Mouse (Mus musculus) gastrocnemius, postnatal 14 days (tissue): Measurements from ENCODE around the gene Tmem165. TPM values are rescaled to one million over a fixed set of nuclear protein-coding genes. Genes with fewer than 3 reads are reported as not detected.

ENCODE experiments used
- DNase-seq: peaks from one replicate; pipeline ENCODE4 v3.0.0; 2021; ENCODE audit warnings: mixed read lengths
- intact Hi-C: fragments of 180-260 bp; cut with DNase I; formaldehyde crosslinking; loops from one replicate; pipeline ENCODE4 v1.15.1; 2025; ENCODE audit warnings: low total_unique reads
- total RNA-seq, 2 experiments: library from RNA; stranded (reverse); gene quantifications; 2 replicates each; pipeline ENCODE4 v1.2.3; 2021

The Tmem165 gene
- total RNA-seq, 2 experiments from 2014 or later, result 20.7 to 22.8 TPM

DNA sequence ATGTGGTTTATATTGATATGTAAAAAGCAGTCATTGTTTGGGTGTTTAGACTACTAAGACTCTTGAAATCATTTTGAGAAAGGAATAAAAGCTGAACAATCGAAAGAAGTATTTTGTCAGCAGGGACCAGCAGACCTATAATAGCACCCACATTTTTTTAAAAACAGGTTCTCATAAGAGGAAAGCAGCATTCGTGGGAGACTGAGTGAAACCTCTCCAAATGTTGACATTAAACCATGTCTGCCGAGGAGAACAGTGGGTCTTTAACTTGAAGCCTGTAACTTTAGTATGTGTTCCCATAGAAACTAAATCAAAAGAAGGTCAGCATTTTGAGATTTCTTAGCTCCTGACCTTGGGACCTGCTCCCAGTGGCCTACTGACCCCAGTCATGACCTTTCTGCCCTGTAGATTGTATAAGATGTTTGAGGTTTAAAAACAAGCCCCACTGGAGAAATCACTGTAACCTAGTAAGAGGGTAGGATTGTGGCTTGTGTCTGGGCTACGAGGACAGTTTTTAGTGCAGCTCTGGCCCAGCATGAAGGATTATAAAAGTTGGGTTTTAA is 19.8 kb upstream of the Tmem165 start:
- intact Hi-C loops, result no loop called here
- DNase-seq, result no peak

DNA sequence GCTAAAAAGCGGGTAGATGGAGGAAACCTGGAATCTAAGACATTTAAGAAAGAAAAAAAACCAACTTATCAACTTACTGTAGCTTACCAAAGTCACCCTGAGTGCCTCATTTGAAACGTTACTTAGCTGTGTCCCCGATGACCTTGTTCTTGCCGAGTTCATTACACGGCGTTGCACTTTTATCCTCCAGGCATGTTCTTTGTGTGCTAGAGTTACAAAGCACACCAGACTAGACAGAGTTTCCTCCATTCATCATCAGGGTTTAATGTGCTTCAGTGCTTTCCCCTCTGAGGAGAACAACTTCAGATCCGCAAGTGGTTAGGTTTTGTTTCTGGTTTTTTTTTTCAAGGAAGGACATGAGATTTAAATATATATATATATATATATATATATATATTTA is 18.9 kb upstream of the Tmem165 start:
- intact Hi-C loops, result no loop called here
- DNase-seq, result no peak

- no peak for DNase-seq
- intact Hi-C loops, result no loop called here
Observed at GRCm38 (mm10) chr5:76170522-76170921, 13.2 kb upstream of the Tmem165 start.

GRCm38 (mm10) chr5:76171039-76171438 is 12.6 kb upstream of the Tmem165 start:
- intact Hi-C loops, result no loop called here
- no peak for DNase-seq

DNA sequence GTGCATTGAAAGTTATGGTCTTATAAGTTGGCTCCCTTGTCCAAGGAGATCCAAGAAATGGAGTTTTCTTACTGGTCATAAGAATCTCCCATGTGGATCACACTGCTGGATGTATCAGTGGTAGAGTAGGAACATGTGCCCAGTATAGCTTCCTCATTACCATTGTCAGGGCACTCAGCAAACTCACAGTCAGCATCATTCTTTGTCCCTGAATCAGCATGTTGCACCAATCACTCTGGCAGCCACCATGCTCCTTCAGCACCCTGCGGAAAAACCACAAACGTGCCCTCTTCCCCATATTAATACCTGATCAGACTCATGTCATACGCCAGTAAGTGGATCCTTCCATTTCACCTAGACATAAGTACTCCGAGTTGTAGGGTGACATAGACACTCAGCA is 8.6 kb upstream of the Tmem165 start:
- intact Hi-C loops, result no loop called here
- no peak for DNase-seq

GRCm38 (mm10) chr5:76176411-76176810 is 7.3 kb upstream of the Tmem165 start:
- intact Hi-C loops, result no loop called here
- DNase-seq, result no peak

GRCm38 (mm10) chr5:76176841-76177240 is 6.8 kb upstream of the Tmem165 start:
- intact Hi-C loops, result no loop called here

DNA sequence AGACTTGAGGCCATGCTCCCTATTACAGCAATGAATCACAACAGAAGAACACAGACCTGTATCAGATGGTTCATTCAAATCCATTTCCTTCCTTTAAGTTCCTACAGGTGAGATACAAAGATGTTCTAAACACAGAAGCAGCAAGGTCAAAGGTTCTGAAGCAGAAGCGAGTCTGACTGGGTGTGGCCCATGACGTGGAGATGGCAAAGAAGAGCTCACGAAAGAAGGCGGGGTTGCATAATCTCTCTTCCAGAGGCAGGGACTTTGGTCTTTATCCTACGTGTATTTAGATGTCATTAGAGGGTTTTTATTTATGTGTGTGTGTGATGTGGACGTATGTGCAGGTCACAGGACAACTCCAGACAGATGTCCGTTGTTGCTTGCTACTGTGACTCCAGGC is 6.0 kb upstream of the Tmem165 start:
- intact Hi-C loops, result no loop called here
- DNase-seq, result no peak

More at GRCm38 (mm10) chr5:76176841-76177240, 6.8 kb upstream of the Tmem165 start:
- DNase-seq, result no peak

- intact Hi-C loops, result no loop called here
- DNase-seq, result no peak
Observed at GRCm38 (mm10) chr5:76179171-76179570, 4.5 kb upstream of the Tmem165 start.

DNA sequence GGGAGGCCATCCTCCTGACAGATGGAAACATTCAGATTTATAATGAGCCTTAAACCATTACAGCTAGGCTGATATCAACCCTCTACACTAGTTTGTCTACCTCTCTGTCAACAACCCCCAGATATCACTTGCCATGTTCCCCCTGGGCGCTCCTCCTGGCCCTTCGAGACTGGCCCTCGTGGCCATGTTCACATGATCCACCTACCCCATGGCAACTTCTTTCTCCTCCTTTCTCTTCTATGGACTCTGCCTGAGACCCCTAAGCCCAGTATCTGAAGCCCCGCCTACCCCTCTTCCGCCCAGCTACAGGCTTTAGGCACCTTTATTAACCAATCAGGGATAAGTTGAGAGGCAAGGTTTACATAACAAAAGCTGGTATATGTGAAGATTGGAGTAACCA is 3.9 kb upstream of the Tmem165 start:
- no peak for DNase-seq
- intact Hi-C loops, result no loop called here

GRCm38 (mm10) chr5:76182326-76182725 is 1.4 kb upstream of the Tmem165 start:
- no peak for DNase-seq
- intact Hi-C loops, result no loop called here

DNA sequence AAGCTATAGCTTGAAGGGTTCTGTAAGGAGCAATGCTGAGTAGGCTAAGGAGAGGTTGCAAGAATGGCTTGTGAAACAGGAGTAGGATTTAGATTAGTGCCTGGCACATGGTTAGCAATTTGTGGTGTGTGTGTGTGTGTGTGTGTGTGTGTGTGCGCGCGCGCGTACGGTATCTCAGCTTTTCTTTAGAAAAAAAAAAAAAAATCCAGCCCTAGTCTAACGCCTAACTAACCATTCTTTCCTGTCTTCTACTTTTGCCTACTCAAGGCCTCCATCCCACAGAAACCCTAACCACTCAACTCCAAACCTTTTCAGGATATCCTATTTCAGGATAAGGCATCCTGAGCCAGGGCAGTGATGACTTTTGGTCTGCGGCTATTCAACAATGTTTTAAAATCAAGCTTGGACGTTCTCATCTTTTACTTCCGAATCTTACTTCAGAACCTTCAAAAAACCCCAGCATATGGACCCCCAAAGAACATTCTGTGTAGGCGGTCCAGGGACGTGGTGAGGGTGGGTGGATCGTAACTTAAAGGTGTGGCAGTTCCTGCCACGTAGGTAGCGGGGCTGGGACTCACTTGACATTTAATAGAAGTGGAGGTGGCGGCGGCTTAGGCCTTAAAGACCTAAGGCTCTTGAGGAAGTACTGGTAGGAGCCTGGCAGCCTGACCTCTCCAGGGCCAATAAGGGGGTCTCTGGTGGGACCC is 484 bp upstream of the Tmem165 start:
- no peak for DNase-seq
- intact Hi-C loops, result no loop called here

DNA sequence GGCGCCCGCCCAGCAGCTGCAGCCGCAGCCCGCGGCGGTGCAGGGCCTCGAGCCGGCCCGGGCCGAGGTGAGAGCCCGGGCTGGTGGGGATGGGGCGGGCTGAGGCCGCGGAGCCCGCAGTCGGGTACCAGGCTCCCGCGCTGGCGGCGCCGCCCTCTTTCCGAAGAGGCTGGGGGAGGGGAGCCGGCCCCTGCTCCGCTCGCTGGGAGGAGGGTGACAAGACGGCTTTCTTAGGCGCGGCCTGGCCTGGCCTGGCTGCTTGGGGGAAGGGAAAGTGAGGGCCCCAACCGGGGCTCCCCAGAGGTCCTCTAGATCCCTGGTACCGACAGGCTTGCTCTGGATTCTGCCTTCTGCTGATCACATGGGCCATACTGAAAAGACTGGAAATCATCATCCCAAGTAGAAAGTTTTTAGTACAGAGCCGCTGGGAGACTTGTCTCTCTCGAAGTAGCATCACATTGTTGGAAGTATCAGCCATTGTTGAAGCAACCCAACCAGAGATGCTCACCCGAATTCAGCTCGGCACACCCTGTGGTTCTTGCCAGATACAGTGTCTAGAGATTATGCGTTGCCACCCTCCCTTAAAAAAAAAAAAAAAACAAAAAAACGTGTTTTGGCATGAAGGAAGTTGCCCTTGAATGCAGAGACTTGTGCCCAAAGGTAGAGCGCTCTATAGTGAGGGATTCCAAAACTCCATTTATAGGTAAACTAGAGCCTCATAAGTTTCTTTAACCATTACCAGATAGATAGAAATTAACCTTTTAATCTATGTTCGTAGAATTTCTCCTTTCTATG is 803 bp downstream of the Tmem165 start:
- peak; percentile 73 for DNase-seq
- intact Hi-C loops, result no loop called here

DNA sequence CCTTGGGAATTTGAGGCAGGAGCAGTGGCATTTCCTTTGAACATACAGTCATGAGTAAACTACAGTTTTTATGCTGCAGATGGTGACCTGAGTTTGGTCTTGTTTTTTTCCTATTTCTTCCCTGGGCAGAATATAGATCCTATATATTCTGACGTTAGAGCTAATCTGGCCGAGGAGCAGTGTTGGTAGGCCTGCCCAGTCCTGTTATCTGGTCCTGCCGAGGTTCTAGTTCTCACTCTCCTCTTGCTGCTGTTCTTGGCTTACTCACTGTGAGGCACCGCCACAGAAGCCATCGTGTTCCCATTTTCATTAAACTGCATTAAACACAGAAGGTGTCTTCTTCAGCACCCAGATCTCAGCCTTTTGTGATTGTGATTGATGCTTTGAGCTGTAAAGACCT is 4.2 kb downstream of the Tmem165 start:
- intact Hi-C loops, result no loop called here
- DNase-seq, result no peak

DNA sequence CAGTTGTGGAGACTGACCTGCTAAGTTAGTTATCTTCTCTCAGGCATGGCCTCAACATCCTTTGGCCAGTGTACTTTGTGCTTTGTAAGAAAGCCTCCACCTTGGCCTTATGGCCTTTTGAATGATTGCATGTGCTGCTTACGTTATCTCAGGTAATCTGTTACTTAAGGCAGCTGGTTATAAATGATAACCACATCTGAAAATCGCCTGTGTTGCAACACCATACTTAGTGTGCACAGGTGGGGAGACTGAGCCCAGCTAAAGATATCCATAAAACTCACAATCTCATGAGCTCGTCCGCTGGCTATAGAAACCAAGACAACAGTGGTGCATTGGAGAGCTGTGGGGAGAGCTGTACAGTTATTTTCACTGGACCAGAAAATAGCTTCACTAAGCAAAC is 6.9 kb downstream of the Tmem165 start:
- intact Hi-C loops, result no loop called here
- DNase-seq, result no peak

GRCm38 (mm10) chr5:76193075-76193474 is 9.4 kb downstream of the Tmem165 start:
- DNase-seq, result no peak
- intact Hi-C loops, result no loop called here

- intact Hi-C loops, result no loop called here
- DNase-seq, result no peak
Observed at GRCm38 (mm10) chr5:76194377-76194945, 10.8 kb downstream of the Tmem165 start.

- intact Hi-C loops, result no loop called here
- DNase-seq, result no peak
Observed at GRCm38 (mm10) chr5:76199346-76199745, 15.7 kb downstream of the Tmem165 start.

- intact Hi-C loops, result no loop called here
- DNase-seq, result peak; percentile 24
Observed at GRCm38 (mm10) chr5:76203171-76203570, 19.5 kb downstream of the Tmem165 start.

DNA sequence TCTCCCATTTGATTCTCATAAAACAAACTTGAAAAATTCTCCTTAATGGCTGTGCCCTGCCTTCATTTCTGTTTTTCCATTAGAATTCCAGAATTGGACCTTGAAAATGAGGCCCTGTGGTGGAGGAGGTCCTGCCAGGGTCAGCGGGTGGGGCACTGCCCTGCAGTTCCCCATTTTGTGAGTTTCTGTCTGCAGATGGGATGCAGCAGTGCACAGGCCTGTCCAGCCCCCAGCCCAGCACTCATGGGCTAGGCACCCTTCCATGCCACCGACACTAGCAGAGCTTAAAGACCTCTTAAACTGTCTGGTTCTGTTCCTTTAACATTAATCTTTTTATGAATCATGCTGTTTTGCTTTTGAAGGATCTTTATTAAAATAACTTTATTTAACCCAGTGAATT is 22.2 kb downstream of the Tmem165 start:
- no peak for DNase-seq
- intact Hi-C loops, result no loop called here

DNA sequence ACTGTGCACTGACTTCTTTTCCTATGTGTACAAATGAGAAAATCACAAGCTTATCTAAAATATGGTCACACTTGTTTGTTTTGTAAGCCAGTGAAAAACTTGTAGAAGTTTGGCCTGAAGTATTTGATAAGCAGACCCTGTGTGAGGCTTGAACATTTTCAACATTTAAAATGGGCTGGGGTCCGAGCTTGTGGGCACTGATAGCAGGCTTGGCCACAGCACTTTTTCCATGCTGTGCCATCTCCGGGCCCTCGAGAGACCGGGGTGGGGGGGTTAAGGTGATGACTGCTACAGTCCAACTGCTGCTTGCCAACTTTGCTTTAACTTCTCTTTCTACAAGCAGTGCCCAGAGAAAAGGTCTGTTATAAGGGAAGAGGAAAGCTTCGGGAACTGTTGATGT is 24.4 kb downstream of the Tmem165 start:
- intact Hi-C loops, result no loop called here

More for the DNA sequence above, 24.4 kb downstream of the Tmem165 start:
- DNase-seq, result no peak
